Mouse (Mus musculus) heart, embryonic 12.5 days (tissue): Measurements from ENCODE around the gene Fjx1. TPM values are rescaled to one million over a fixed set of nuclear protein-coding genes. Genes with fewer than 3 reads are reported as not detected.

Experiments
- ATAC-seq: fragments of 200-750 bp; cut with Nextera tagmentation; 2 replicates; pipeline ENCODE4 v1.8.0; 2017; ENCODE audit warnings: moderate TSS enrichment, moderate library complexity; ENCODE audit not compliant: insufficient number of reproducible peaks, low FRiP score
- H3K27ac ChIP-seq: fragments of 300-500 bp; sonication (generic); 2 replicates; pipeline ENCODE4 v1.5.1; 2016; ENCODE audit warnings: mild to moderate bottlenecking, moderate library complexity; ENCODE audit not compliant: poor library complexity, severe bottlenecking
- H3K27me3 ChIP-seq: fragments of 300-500 bp; sonication (generic); replicated peaks from 2 replicates; pipeline ENCODE4 v1.6.1; 2016; ENCODE audit warnings: mild to moderate bottlenecking, moderate library complexity
- H3K36me3 ChIP-seq: fragments of 300-500 bp; sonication (generic); 2 replicates; pipeline ENCODE4 v1.6.1; 2016; ENCODE audit warnings: mild to moderate bottlenecking, moderate library complexity
- H3K4me1 ChIP-seq: fragments of 300-500 bp; sonication (generic); replicated peaks from 2 replicates; pipeline ENCODE4 v1.6.1; 2016; ENCODE audit warnings: mild to moderate bottlenecking
- H3K4me2 ChIP-seq: fragments of 300-500 bp; sonication (generic); 2 replicates; pipeline ENCODE4 v1.6.1; 2016; ENCODE audit warnings: mild to moderate bottlenecking, moderate library complexity
- H3K4me3 ChIP-seq: fragments of 300-500 bp; sonication (generic); 2 replicates; pipeline ENCODE4 v1.5.1; 2016; ENCODE audit warnings: mild to moderate bottlenecking
- H3K9ac ChIP-seq: fragments of 300-500 bp; sonication (generic); 2 replicates; pipeline ENCODE4 v1.6.1; 2016; ENCODE audit warnings: mild to moderate bottlenecking, moderate library complexity
- H3K9me3 ChIP-seq: fragments of 300-500 bp; sonication (generic); replicated peaks from 2 replicates; pipeline ENCODE4 v1.6.1; 2016; ENCODE audit warnings: mild to moderate bottlenecking, moderate library complexity
- WGBS: fragments of 180-500 bp; shearing (Covaris S2); methylation state at CpG from one replicate; pipeline ENCODE4 v1.1.7; 2016; 5-methylcytosine and 5-hydroxymethylcytosine counted together
- polyA plus RNA-seq: library from polyadenylated mRNA; unstranded; fragments of >200 nt; fragmentation: Nextera tagmentation; extraction: Ambion mirVana; gene quantifications from 2 replicates; pipeline ENCODE4 v1.2.1, GENCODE M21; 2016

Gene Fjx1
- polyA plus RNA-seq, 1 experiment from 2014 or later = 4.3 TPM

- Histone ChIP-seq H3K27me3 (no peaks in the 10 kb centered on the region), H3K4me1 (no peaks in the 10 kb centered on the region; the same call in 1 of the 2 replicates), H3K9ac (no peak overlapping the region), H3K9me3 (no peaks in the 10 kb centered on the region), H3K27ac (no peak overlapping the region), H3K4me2 (no peak overlapping the region), H3K36me3 (no peaks in the 10 kb centered on the region), H3K4me3 (no peak overlapping the region)
- WGBS = 75% methylated on average over 3 of the region's 3 CpGs
- ATAC-seq = no peak
Observed at GRCm38 (mm10) chr2:102426434-102426833, 25.9 kb downstream of the Fjx1 start.

GRCm38 (mm10) chr2:102416149-102416743 is 36.1 kb downstream of the Fjx1 start:
- Histone ChIP-seq H3K4me2 (no peak overlapping the region), H3K4me3 (no peak overlapping the region), H3K27ac (no peak overlapping the region), H3K9ac (no peak overlapping the region), H3K36me3 (no peaks in the 10 kb centered on the region), H3K4me1 (no peaks in the 10 kb centered on the region), H3K9me3 (no peaks in the 10 kb centered on the region), H3K27me3 (no peaks in the 10 kb centered on the region)
- WGBS = 86% methylated on average over 14 of the region's 14 CpGs
- no peak for ATAC-seq

GRCm38 (mm10) chr2:102412738-102413137 is 39.6 kb downstream of the Fjx1 start:
- peaks cover 12% of the 10 kb centered on the region for H3K4me1 ChIP-seq
- no peaks in the 10 kb centered on the region for H3K27me3 ChIP-seq
- no peak for ATAC-seq
- H3K9me3 ChIP-seq = no peaks in the 10 kb centered on the region
- WGBS = 64% methylated on average over 2 of the region's 2 CpGs
- no peak overlapping the region for H3K9ac ChIP-seq
- H3K4me3 ChIP-seq = no peak overlapping the region
- no peaks in the 10 kb centered on the region for H3K36me3 ChIP-seq
- H3K27ac ChIP-seq = no peak overlapping the region
- no peak overlapping the region for H3K4me2 ChIP-seq

- no peak for ATAC-seq
- Histone ChIP-seq H3K27me3 (no peaks in the 10 kb centered on the region), H3K36me3 (no peaks in the 10 kb centered on the region), H3K27ac (no peak overlapping the region), H3K9ac (no peak overlapping the region), H3K9me3 (no peaks in the 10 kb centered on the region), H3K4me2 (no peak overlapping the region), H3K4me3 (no peak overlapping the region), H3K4me1 (peaks cover 22% of the 10 kb centered on the region)
- WGBS = 41% methylated on average over 4 of the region's 4 CpGs
Observed at GRCm38 (mm10) chr2:102410615-102411014, 41.7 kb downstream of the Fjx1 start.

GRCm38 (mm10) chr2:102409741-102410140 is 42.6 kb downstream of the Fjx1 start:
- H3K9ac ChIP-seq = no peak overlapping the region
- H3K27me3 ChIP-seq = no peaks in the 10 kb centered on the region
- H3K4me3 ChIP-seq = no peak overlapping the region
- H3K36me3 ChIP-seq = no peaks in the 10 kb centered on the region
- H3K9me3 ChIP-seq = no peaks in the 10 kb centered on the region
- WGBS = 87% methylated on average over 3 of the region's 3 CpGs
- H3K4me2 ChIP-seq = no peak overlapping the region
- H3K27ac ChIP-seq = no peak overlapping the region
- H3K4me1 ChIP-seq = peaks cover 22% of the 10 kb centered on the region
- no peak for ATAC-seq

- no peak within 1 kb of the TSS for H3K4me3 ChIP-seq
Observed at GRCm38 (mm10) chr2:102407363-102408184, 44.7 kb downstream of the Fjx1 start, which contains the start of gene Trim44. Gene Trim44, minus strand, starts transcription at chr2:102407828.

GRCm38 (mm10) chr2:102406324-102407304 is 45.7 kb downstream of the Fjx1 start:
- Histone ChIP-seq H3K4me3 (no peak overlapping the region), H3K27me3 (no peaks in the 10 kb centered on the region), H3K4me1 (peaks cover 24% of the 10 kb centered on the region), H3K9me3 (no peaks in the 10 kb centered on the region), H3K9ac (no peak overlapping the region), H3K4me2 (peak overlapping the region; percentile 31; the same call in 1 of the 2 replicates), H3K27ac (no peak overlapping the region), H3K36me3 (no peaks in the 10 kb centered on the region)
- ATAC-seq = no peak
- WGBS = 56% methylated on average over 4 of the region's 4 CpGs

More at GRCm38 (mm10) chr2:102407363-102408184, 44.7 kb downstream of the Fjx1 start, which contains the start of gene Trim44:
- Histone ChIP-seq H3K27me3 (no peaks in the 10 kb centered on the region), H3K9me3 (no peaks in the 10 kb centered on the region), H3K27ac (no peak within 1 kb of the TSS), H3K4me1 (peaks cover 22% of the 10 kb centered on the region), H3K9ac (no peak within 1 kb of the TSS), H3K4me2 (peak within 1 kb of the TSS; percentile 31), H3K36me3 (no peaks in the 10 kb centered on the region)
- 40% methylated on average over 14 of the region's 14 CpGs for WGBS
- ATAC-seq = peak; percentile 42; the same call in 1 of the 2 replicates

GRCm38 (mm10) chr2:102403982-102404381 is 48.3 kb downstream of the Fjx1 start:
- Histone ChIP-seq H3K4me3 (no peak overlapping the region), H3K27ac (no peak overlapping the region), H3K36me3 (no peaks in the 10 kb centered on the region), H3K27me3 (no peaks in the 10 kb centered on the region), H3K4me1 (peaks cover 29% of the 10 kb centered on the region), H3K9me3 (no peaks in the 10 kb centered on the region), H3K9ac (no peak overlapping the region), H3K4me2 (no peak overlapping the region)
- WGBS = 88% methylated on average over 5 of the region's 5 CpGs
- ATAC-seq = no peak

GRCm38 (mm10) chr2:102403306-102403705 is 49.0 kb downstream of the Fjx1 start:
- Histone ChIP-seq H3K36me3 (no peaks in the 10 kb centered on the region), H3K27me3 (no peaks in the 10 kb centered on the region), H3K4me3 (no peak overlapping the region), H3K4me2 (no peak overlapping the region), H3K9me3 (no peaks in the 10 kb centered on the region), H3K9ac (no peak overlapping the region), H3K27ac (no peak overlapping the region), H3K4me1 (peaks cover 29% of the 10 kb centered on the region)
- WGBS = 84% methylated on average over 4 of the region's 4 CpGs
- no peak for ATAC-seq

- peak overlapping the region; percentile 89 for H3K4me2 ChIP-seq
- WGBS = 25% methylated on average over 6 of the region's 6 CpGs
- H3K27ac ChIP-seq = peak overlapping the region; percentile 96
- H3K4me3 ChIP-seq = peak overlapping the region; percentile 82
- H3K36me3 ChIP-seq = no peaks in the 10 kb centered on the region
- peak overlapping the region; percentile 83 for H3K9ac ChIP-seq
- ATAC-seq = 0 out of 2 replicates have a peak, but pooled peaks have one; percentile 1
- H3K4me1 ChIP-seq = peaks cover 21% of the 10 kb centered on the region
- no peaks in the 10 kb centered on the region for H3K27me3 ChIP-seq
- H3K9me3 ChIP-seq = no peaks in the 10 kb centered on the region
Observed at GRCm38 (mm10) chr2:102401352-102401692, 51.0 kb downstream of the Fjx1 start.
